Mouse (Mus musculus) layer of hippocampus, adult 9-11 months (tissue): ENCODE data around the gene Sobp.

Experiments
- DNase-seq: peaks from one replicate; pipeline ENCODE4 v3.0.0; 2022

Sobp gene

GRCm38 (mm10) chr10:42987594-42988052 is 186.7 kb downstream of the Sobp start:
- no peak for DNase-seq

GRCm38 (mm10) chr10:42984886-42985285 is 189.4 kb downstream of the Sobp start:
- no peak for DNase-seq

- no peak for DNase-seq
Observed at GRCm38 (mm10) chr10:42980999-42981757, 193.2 kb downstream of the Sobp start.

GRCm38 (mm10) chr10:42978346-42978745 is 196.0 kb downstream of the Sobp start:
- no peak for DNase-seq

GRCm38 (mm10) chr10:42976577-42976976 is 197.8 kb downstream of the Sobp start:
- no peak for DNase-seq

- no peak for DNase-seq
Observed at GRCm38 (mm10) chr10:42973537-42973936, 200.8 kb downstream of the Sobp start.

GRCm38 (mm10) chr10:42972504-42973172 is 201.7 kb downstream of the Sobp start:
- no peak for DNase-seq

- no peak for DNase-seq
Observed at GRCm38 (mm10) chr10:42968332-42968731, 206.0 kb downstream of the Sobp start.

GRCm38 (mm10) chr10:42963061-42963460 is 211.3 kb downstream of the Sobp start:
- no peak for DNase-seq

GRCm38 (mm10) chr10:42962655-42963054 is 211.7 kb downstream of the Sobp start:
- no peak for DNase-seq

- no peak for DNase-seq
Observed at GRCm38 (mm10) chr10:42962181-42962601, 212.1 kb downstream of the Sobp start.

- DNase-seq: no peak
Observed at GRCm38 (mm10) chr10:42961771-42962170, 212.6 kb downstream of the Sobp start.

GRCm38 (mm10) chr10:42958686-42959085 is 215.6 kb downstream of the Sobp start:
- DNase-seq: no peak

- peak; percentile 26 for DNase-seq
Observed at GRCm38 (mm10) chr10:42957881-42958651, 216.3 kb downstream of the Sobp start.

- DNase-seq: no peak
Observed at GRCm38 (mm10) chr10:42955205-42955604, 219.1 kb downstream of the Sobp start.

- no peak for DNase-seq
Observed at GRCm38 (mm10) chr10:42953601-42954000, 220.7 kb downstream of the Sobp start.
